Mouse (Mus musculus) intestine, embryonic 14.5 days (tissue): ENCODE measurements around the gene Stard3. TPM values are rescaled to one million over a fixed set of nuclear protein-coding genes. Genes with fewer than 3 reads are reported as not detected.
A peak's percentile ranks its signal among the peaks of the same experiment; 100 is the strongest.

Experiments
- ATAC-seq: fragments of 200-750 bp; cut with Nextera tagmentation; replicated peaks from 2 replicates; pipeline ENCODE4 v1.8.0; 2017; ENCODE audit warnings: low read depth, moderate number of reproducible peaks, moderate TSS enrichment, moderate library complexity; ENCODE audit not compliant: low FRiP score, low TSS enrichment
- DNase-seq: peaks from one replicate; pipeline ENCODE4 v3.0.0-alpha.2; 2018; ENCODE audit warnings: low spot score
- H3K27ac ChIP-seq: fragments of 300-500 bp; sonication (generic); 2 replicates; pipeline ENCODE4 v1.5.1; 2014; ENCODE audit warnings: low read depth, mild to moderate bottlenecking, control low read depth
- H3K27me3 ChIP-seq: fragments of 300-500 bp; sonication (generic); replicated peaks from 2 replicates; pipeline ENCODE4 v1.6.1; 2014; ENCODE audit warnings: low read length, control low read depth; ENCODE audit not compliant: control insufficient read depth, insufficient read depth
- H3K36me3 ChIP-seq: fragments of 300-500 bp; sonication (generic); 2 replicates; pipeline ENCODE4 v1.6.1; 2014; ENCODE audit warnings: low read length, control low read depth; ENCODE audit not compliant: control insufficient read depth, insufficient read depth
- H3K4me1 ChIP-seq: fragments of 300-500 bp; sonication (generic); replicated peaks from 2 replicates; pipeline ENCODE4 v1.6.1; 2014; ENCODE audit warnings: low read length, control low read depth, mixed read lengths; ENCODE audit not compliant: control insufficient read depth, insufficient read depth
- H3K4me2 ChIP-seq: fragments of 300-500 bp; sonication (generic); 2 replicates; pipeline ENCODE4 v1.6.1; 2014; ENCODE audit warnings: low read length
- H3K4me3 ChIP-seq: fragments of 300-500 bp; sonication (generic); 2 replicates; pipeline ENCODE4 v1.5.1; 2014; ENCODE audit warnings: low read depth, low read length, control low read depth, mixed read lengths
- H3K9ac ChIP-seq: fragments of 300-500 bp; sonication (generic); 2 replicates; pipeline ENCODE4 v1.6.1; 2014; ENCODE audit warnings: mild to moderate bottlenecking, low read length
- H3K9me3 ChIP-seq: fragments of 300-500 bp; sonication (generic); 2 replicates; pipeline ENCODE4 v1.6.1; 2016; ENCODE audit warnings: low read length, control low read depth; ENCODE audit not compliant: control insufficient read depth
- WGBS: fragments of 180-500 bp; shearing (Covaris S2); extraction: QIAGEN DNeasy Blood & Tissue Kit; methylation state at CpG from one replicate; pipeline ENCODE4 v1.1.7; 2014; 5-methylcytosine and 5-hydroxymethylcytosine counted together
- polyA plus RNA-seq: library from polyadenylated mRNA; unstranded; fragments of >200 nt; fragmentation: Nextera tagmentation; extraction: Ambion mirVana; gene quantifications from 2 replicates; pipeline ENCODE4 v1.2.1, GENCODE M21; 2014

The Stard3 gene
- polyA plus RNA-seq, 1 experiment from 2014 or later, result 40.5 TPM

- H3K9ac ChIP-seq, result no peak overlapping the region
- WGBS, result 80% methylated on average over 3 of the region's 3 CpGs
- DNase-seq, result no peak
- no peaks in the 10 kb centered on the region for H3K9me3 ChIP-seq
- no peaks in the 10 kb centered on the region for H3K36me3 ChIP-seq
- H3K4me2 ChIP-seq, result no peak overlapping the region
- H3K27ac ChIP-seq, result no peak overlapping the region
- H3K4me3 ChIP-seq, result no peak overlapping the region
- ATAC-seq, result no peak
- H3K27me3 ChIP-seq, result peaks cover 100% of the 10 kb centered on the region
- H3K4me1 ChIP-seq, result peaks cover 9% of the 10 kb centered on the region; the same call in 1 of the 2 replicates
Measured at GRCm38 (mm10) chr11:98332186-98332585, 26.0 kb upstream of the Stard3 start.

DNA sequence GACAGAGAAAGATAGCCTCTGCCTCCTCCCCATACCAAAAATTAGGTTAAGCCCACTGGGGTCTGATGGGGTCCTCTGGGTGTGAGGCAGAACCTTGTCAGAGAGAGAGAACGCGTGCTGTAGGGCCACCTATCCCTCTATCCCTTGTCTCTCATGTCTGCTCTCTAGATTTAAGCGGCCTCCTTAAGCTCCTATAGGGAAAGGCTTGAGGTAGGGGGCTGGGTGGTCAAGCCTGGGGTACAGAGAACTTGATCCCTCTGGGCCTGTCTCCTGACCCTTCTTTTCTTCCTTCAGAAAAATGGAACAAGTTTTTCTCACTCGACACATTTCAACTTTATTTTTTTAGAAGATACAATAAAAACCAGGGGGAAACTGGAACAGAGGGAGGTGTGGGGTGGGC is 25.3 kb upstream of the Stard3 start:
- Histone ChIP-seq H3K27ac (no peak overlapping the region), H3K36me3 (no peaks in the 10 kb centered on the region), H3K4me1 (peaks cover 6% of the 10 kb centered on the region; the same call in 1 of the 2 replicates), H3K9me3 (no peaks in the 10 kb centered on the region), H3K4me2 (no peak overlapping the region), H3K9ac (no peak overlapping the region), H3K4me3 (no peak overlapping the region), H3K27me3 (peaks cover 100% of the 10 kb centered on the region)
- DNase-seq (no peak), ATAC-seq (no peak)
- WGBS, result 75% methylated on average over 4 of the region's 4 CpGs

GRCm38 (mm10) chr11:98333263-98333696 is 24.9 kb upstream of the Stard3 start:
- Histone ChIP-seq H3K27ac (no peak overlapping the region), H3K4me2 (no peak overlapping the region), H3K36me3 (no peaks in the 10 kb centered on the region), H3K9me3 (no peaks in the 10 kb centered on the region), H3K4me3 (no peak overlapping the region), H3K9ac (no peak overlapping the region), H3K4me1 (peaks cover 5% of the 10 kb centered on the region; the same call in 1 of the 2 replicates), H3K27me3 (peaks cover 100% of the 10 kb centered on the region)
- 73% methylated on average over 10 of the region's 10 CpGs for whole genome bisulfite sequencing
- DNase-seq (no peak), ATAC-seq (no peak)

DNA sequence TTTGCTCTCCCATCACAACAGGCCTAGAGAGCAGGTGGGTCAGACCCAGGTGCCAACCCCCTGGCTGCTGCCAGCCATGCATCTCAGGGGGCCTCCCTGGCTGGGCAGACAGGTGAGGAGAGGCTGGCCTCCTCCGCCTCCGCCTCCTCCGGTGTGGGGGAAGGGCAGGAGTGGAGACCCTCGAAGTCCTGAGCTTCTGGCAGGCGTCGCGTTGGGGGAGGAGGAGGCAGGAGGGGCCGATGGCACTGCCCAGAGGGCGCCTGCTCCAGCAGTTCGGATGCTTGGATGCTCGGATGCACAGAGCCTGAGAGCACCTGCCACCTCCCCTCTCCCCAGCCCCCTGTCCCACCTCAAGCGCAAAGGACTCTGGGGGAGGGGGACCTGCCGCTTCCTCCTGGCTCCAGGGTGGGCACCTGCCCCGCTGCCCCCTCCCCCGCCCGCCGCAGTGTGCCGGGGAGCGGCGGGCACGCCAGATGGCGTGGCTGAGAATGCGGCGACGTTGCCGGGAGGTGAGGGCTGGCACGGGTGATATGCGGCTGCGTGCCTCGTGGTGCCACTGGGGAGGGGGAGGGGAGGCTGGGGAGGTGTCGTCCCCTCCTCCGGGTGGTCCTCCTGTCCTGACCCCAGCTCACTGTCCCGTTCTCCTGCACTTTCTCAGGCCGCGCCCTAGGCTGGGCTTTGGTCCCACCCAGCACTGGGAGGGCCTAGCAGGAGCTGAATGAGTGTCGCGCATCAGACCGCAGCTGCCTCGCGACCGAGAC is 24.0 kb upstream of the Stard3 start:
- no peak overlapping the region for H3K9ac ChIP-seq
- no peak overlapping the region for H3K27ac ChIP-seq
- peaks cover 100% of the 10 kb centered on the region for H3K27me3 ChIP-seq
- H3K4me1 ChIP-seq, result peaks cover 8% of the 10 kb centered on the region
- peak overlapping the region; percentile 10; the same call in 1 of the 2 replicates for H3K4me3 ChIP-seq
- no peaks in the 10 kb centered on the region for H3K9me3 ChIP-seq
- no peak for DNase-seq
- H3K36me3 ChIP-seq, result no peaks in the 10 kb centered on the region
- peak overlapping the region; percentile 23; the same call in 1 of the 2 replicates for H3K4me2 ChIP-seq
- WGBS, result 3% methylated on average over 40 of the region's 41 CpGs
- no peak for ATAC-seq

DNA sequence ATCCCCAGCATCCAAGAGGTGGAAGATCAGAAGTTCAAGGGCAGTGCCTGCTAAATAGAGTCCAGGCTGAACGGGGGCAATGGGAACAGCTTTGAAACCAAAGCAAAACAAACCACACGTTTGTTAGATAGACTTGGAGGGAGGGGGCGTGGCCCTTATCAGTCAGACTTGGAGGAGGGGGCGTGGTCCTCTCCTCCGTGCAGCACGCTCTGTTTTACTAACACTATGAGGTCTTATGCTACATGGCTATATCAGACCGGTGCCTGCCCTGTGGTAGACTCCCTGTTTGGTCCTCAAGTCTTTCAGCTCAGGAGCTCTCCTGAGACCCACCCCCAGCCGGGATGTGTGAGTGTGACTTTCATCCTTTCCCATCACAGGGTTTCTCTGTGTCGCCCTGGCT is 22.9 kb upstream of the Stard3 start:
- peaks cover 10% of the 10 kb centered on the region for H3K4me1 ChIP-seq
- H3K9me3 ChIP-seq, result no peaks in the 10 kb centered on the region
- H3K4me2 ChIP-seq, result no peak overlapping the region
- no peak overlapping the region for H3K4me3 ChIP-seq
- no peaks in the 10 kb centered on the region for H3K36me3 ChIP-seq
- ATAC-seq, result no peak
- H3K9ac ChIP-seq, result no peak overlapping the region
- H3K27me3 ChIP-seq, result peaks cover 100% of the 10 kb centered on the region
- 6% methylated on average over 9 of the region's 9 CpGs for WGBS
- no peak for DNase-seq
- H3K27ac ChIP-seq, result no peak overlapping the region

GRCm38 (mm10) chr11:98336245-98337107 is 21.7 kb upstream of the Stard3 start:
- WGBS, result 19% methylated on average over 13 of the region's 13 CpGs
- ATAC-seq, result no peak
- H3K4me2 ChIP-seq, result no peak overlapping the region
- no peaks in the 10 kb centered on the region for H3K9me3 ChIP-seq
- H3K9ac ChIP-seq, result no peak overlapping the region
- no peak for DNase-seq
- peaks cover 98% of the 10 kb centered on the region for H3K27me3 ChIP-seq
- H3K4me1 ChIP-seq, result peaks cover 10% of the 10 kb centered on the region
- no peaks in the 10 kb centered on the region for H3K36me3 ChIP-seq
- no peak overlapping the region for H3K27ac ChIP-seq
- H3K4me3 ChIP-seq, result no peak overlapping the region

DNA sequence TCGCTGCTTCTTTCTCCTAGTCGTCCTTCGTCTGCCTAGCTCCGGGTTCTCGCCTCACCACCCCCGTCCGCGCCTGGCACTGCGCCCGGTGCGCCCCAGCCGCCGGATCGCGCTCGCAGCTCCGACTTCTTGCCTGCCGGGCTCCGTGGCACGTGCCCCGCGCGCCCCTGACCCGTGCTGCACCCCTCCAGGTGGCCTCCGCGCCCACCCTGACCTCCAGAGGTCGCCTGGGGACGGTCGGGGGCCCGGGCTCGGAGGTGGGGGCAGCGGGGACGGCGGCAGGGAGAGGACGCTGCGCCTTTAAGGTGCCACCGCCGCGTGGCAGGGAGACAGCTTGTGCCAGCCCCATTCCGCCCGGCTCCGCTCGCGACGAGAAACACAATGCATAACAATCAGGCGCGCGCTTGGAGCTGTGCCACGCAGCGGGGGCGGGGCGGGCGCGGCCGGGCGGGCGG is 19.6 kb upstream of the Stard3 start:
- under 1% methylated on average over 52 of the region's 57 CpGs for WGBS
- ATAC-seq, result no peak
- Histone ChIP-seq H3K4me2 (peak overlapping the region; percentile 91), H3K27ac (no peak overlapping the region), H3K36me3 (no peaks in the 10 kb centered on the region), H3K4me1 (peaks cover 16% of the 10 kb centered on the region), H3K9me3 (no peaks in the 10 kb centered on the region), H3K27me3 (peaks cover 86% of the 10 kb centered on the region), H3K4me3 (peak overlapping the region; percentile 47), H3K9ac (peak overlapping the region; percentile 29; the same call in 1 of the 2 replicates)
- DNase-seq, result no peak

DNA sequence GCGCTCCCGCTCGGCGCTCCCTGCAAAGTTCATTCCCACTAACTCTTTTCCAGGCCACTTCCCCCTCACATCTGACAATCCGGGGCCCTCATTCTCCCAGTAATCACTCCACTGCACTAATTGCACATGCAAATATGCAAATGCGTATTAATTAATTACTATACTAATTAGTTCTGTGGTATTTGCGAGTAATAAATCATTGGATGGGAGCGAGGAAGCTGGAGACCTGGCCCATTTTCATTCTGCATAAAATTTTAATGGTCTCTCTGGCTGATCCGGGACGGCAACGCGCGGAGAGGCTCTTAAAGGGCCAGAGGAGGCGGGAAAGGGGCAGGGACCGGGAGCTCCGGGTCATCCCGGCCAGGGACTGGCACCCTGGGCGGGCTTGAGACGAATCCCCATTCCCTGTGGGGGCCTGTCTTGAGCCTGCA is 19.1 kb upstream of the Stard3 start:
- peak overlapping the region; percentile 47 for H3K4me3 ChIP-seq
- DNase-seq (no peak), ATAC-seq (no peak)
- peak overlapping the region; percentile 29; the same call in 1 of the 2 replicates for H3K9ac ChIP-seq
- no peaks in the 10 kb centered on the region for H3K36me3 ChIP-seq
- under 1% methylated on average over 19 of the region's 19 CpGs for WGBS
- H3K27me3 ChIP-seq, result peaks cover 81% of the 10 kb centered on the region
- H3K27ac ChIP-seq, result no peak overlapping the region
- H3K4me2 ChIP-seq, result peak overlapping the region; percentile 91
- no peaks in the 10 kb centered on the region for H3K9me3 ChIP-seq
- peaks cover 16% of the 10 kb centered on the region for H3K4me1 ChIP-seq
